Mouse (Mus musculus): ENCODE results near the gene Atp8a1.

DNA sequence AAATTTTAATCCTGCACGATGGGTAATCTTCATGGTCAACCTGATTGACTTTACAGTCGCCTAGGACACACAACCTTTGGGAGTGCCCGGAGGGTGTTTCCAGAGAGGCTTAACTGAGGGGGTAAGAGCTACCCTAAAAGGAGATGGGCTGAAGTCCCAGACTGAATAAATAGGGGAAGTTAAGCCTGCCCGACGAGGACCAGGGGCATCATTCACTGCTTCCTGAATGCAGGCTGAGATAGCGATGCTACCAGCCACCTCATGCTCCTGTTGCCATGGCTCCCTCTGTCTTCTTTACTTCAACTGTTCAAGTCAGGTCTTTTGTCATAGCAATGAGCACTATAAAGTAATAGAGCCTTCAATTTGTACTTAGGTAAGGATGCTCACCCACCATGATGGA lies 177.1 kb downstream of the Atp8a1 start:
- TF ChIP-seq CTCF (IDR thresholded peaks at IDR 0.05; ENCODE audit: low read depth, low read length), result no peak
- TF ChIP-seq POLR2A (IDR thresholded peaks at IDR 0.05; ENCODE audit: extremely low read depth, insufficient read depth, low read length), result no peak
